Mouse (Mus musculus): ENCODE data around the gene Slc10a6. TPM values are rescaled to one million over a fixed set of nuclear protein-coding genes. Genes with fewer than 3 reads are reported as not detected.
A peak's percentile ranks its signal among the peaks of the same experiment; 100 is the strongest.

The Slc10a6 gene
- total and polyA plus RNA-seq, 2 experiments: 0.06 to 0.37 TPM

DNA sequence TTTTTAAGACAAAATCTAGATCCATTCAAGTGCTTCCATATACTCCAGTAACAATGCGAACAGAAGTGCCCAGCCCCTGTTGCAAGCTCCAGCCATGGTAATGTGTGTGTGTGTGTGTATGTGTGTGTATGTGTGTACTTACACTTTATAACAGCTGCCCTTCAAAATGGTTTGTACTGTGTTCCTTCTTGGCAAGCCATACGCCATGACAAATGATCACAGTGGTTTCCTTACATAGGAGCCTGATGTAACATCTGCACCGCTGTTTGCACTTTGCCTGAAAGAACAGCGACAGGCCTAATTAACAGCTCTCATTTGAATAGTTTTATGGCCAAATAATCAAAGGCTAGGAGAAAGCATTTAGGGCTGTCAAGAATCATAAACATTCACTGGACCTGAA is 25.6 kb upstream of the Slc10a6 start:
- no peaks in the 10 kb centered on the region for H3K79me2 ChIP-seq (ENCODE audit: control insufficient read depth, insufficient read depth, low read length)
- WGBS: 79% methylated on average over 4 of the region's 4 CpGs
- no peak overlapping the region for H3K9ac ChIP-seq (ENCODE audit: low read depth, low read length)
- peaks cover 3% of the 10 kb centered on the region; the same call in 1 of the 2 replicates for H3K4me1 ChIP-seq (ENCODE audit: control insufficient read depth, insufficient read depth, low read length)
- no peaks in the 10 kb centered on the region for H3K36me3 ChIP-seq (ENCODE audit: control insufficient read depth, insufficient read depth, low read length)
- TF ChIP-seq POLR2A (IDR thresholded peaks at IDR 0.05; ENCODE audit: extremely low read depth, insufficient read depth, low read length): no peak
- TF ChIP-seq CTCF (IDR thresholded peaks at IDR 0.05; ENCODE audit: low read depth, low read length): no peak
- no peak for DNase-seq (ENCODE audit: extremely low read depth, low read depth, low spot score)
- no peak overlapping the region for H3K4me3 ChIP-seq (ENCODE audit: insufficient read depth, low read depth, low read length)
- 0 out of 2 replicates have a peak, but pooled peaks cover 2% of the 10 kb centered on the region for H3K27me3 ChIP-seq (ENCODE audit: control insufficient read depth, insufficient read depth, low read length)
- H3K27ac ChIP-seq (replicated peaks; ENCODE audit: insufficient read depth, low read depth, low read length): no peak overlapping the region

DNA sequence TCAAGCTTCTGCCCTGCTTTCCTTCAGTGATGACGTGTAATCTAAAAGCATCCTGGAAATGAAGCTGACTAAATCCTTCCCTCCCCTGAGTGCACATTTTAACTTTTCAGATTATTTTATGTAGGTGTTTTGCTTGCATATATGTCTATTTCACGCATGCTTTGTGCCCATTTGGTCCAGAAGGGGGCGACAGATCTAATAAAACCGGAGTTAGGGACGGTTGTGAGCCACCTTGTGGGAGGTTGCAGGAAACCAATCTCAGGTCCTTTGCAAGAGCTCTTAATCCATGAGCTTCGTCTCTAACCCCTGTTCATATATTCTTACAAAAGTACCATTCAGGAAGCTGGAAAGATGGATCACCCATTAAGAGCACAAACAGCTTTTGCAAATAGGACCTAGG is 25.0 kb upstream of the Slc10a6 start:
- TF ChIP-seq CTCF (IDR thresholded peaks at IDR 0.05; ENCODE audit: low read depth, low read length) (peak; percentile 57), POLR2A (IDR thresholded peaks at IDR 0.05; ENCODE audit: extremely low read depth, insufficient read depth, low read length) (no peak)
- H3K9ac ChIP-seq (ENCODE audit: low read depth, low read length): no peak overlapping the region
- H3K36me3 ChIP-seq (ENCODE audit: control insufficient read depth, insufficient read depth, low read length): no peaks in the 10 kb centered on the region
- no peaks in the 10 kb centered on the region for H3K79me2 ChIP-seq (ENCODE audit: control insufficient read depth, insufficient read depth, low read length)
- no peak overlapping the region for H3K4me3 ChIP-seq (ENCODE audit: insufficient read depth, low read depth, low read length)
- H3K27ac ChIP-seq (replicated peaks; ENCODE audit: insufficient read depth, low read depth, low read length): no peak overlapping the region
- 0 out of 2 replicates have a peak, but pooled peaks cover 2% of the 10 kb centered on the region for H3K27me3 ChIP-seq (ENCODE audit: control insufficient read depth, insufficient read depth, low read length)
- WGBS: 54% methylated on average over 6 of the region's 6 CpGs
- peaks cover 3% of the 10 kb centered on the region; the same call in 1 of the 2 replicates for H3K4me1 ChIP-seq (ENCODE audit: control insufficient read depth, insufficient read depth, low read length)
- DNase-seq (ENCODE audit: extremely low read depth, low read depth, low spot score): peak; percentile 47

DNA sequence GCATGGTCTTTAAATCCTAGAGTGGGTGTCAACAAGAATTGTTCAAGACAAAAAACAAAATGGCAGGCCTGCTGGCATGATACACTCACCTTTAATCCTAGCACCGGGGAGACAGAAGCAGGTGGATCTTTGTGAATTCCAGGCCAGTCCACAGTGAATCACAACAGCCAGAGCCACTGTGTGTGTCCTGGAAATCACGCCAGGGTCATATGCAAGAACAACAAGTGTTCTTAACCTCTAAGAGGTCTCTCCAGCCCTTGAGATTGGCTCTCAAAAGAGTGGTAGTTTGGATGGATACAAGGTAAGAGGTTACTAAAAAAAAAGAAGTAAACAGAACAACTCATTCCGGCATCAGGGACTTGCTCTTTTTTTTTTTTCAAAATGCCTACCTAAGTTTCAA is 18.1 kb upstream of the Slc10a6 start:
- H3K79me2 ChIP-seq (ENCODE audit: control insufficient read depth, insufficient read depth, low read length): no peaks in the 10 kb centered on the region
- TF ChIP-seq POLR2A (IDR thresholded peaks at IDR 0.05; ENCODE audit: extremely low read depth, insufficient read depth, low read length) (no peak), CTCF (IDR thresholded peaks at IDR 0.05; ENCODE audit: low read depth, low read length) (no peak)
- 90% methylated on average over 3 of the region's 3 CpGs for WGBS

DNA sequence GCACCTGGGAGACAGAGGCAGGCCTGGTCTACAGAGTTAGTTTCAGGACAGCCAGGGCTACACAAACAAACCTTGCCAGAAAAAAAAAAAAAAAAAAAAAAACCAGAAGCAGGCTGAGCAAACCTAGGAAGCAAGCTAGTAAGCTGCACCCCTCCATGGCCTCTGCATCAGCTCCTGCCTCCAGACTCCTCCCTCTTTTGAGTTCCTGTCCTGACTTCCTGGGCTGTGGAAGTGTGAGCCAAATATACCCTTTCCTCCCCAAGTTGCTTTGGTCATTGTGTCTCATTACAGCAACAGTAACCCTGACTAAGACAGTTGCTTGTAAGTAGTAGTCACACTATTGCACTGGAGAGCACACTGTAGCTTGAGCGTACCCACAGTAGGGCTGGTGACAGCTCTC is 15.0 kb upstream of the Slc10a6 start:
- TF ChIP-seq POLR2A (IDR thresholded peaks at IDR 0.05; ENCODE audit: extremely low read depth, insufficient read depth, low read length) (no peak), CTCF (IDR thresholded peaks at IDR 0.05; ENCODE audit: low read depth, low read length) (no peak)
- no peak for DNase-seq (ENCODE audit: extremely low read depth, low read depth, low spot score)
- no peak overlapping the region for H3K9ac ChIP-seq (ENCODE audit: low read depth, low read length)
- no peak overlapping the region for H3K27ac ChIP-seq (replicated peaks; ENCODE audit: insufficient read depth, low read depth, low read length)
- H3K79me2 ChIP-seq (ENCODE audit: control insufficient read depth, insufficient read depth, low read length): no peaks in the 10 kb centered on the region
- H3K36me3 ChIP-seq (ENCODE audit: control insufficient read depth, insufficient read depth, low read length): no peaks in the 10 kb centered on the region
- no peak overlapping the region for H3K4me3 ChIP-seq (ENCODE audit: insufficient read depth, low read depth, low read length)
- 94% methylated on average over 1 of the region's 1 CpGs for WGBS
- no peaks in the 10 kb centered on the region for H3K4me1 ChIP-seq (ENCODE audit: control insufficient read depth, insufficient read depth, low read length)
- H3K27me3 ChIP-seq (ENCODE audit: control insufficient read depth, insufficient read depth, low read length): no peaks in the 10 kb centered on the region

More for the DNA sequence above, 18.1 kb upstream of the Slc10a6 start:
- H3K36me3 ChIP-seq (ENCODE audit: control insufficient read depth, insufficient read depth, low read length): no peaks in the 10 kb centered on the region
- no peak overlapping the region for H3K27ac ChIP-seq (replicated peaks; ENCODE audit: insufficient read depth, low read depth, low read length)
- H3K4me1 ChIP-seq (ENCODE audit: control insufficient read depth, insufficient read depth, low read length): no peaks in the 10 kb centered on the region
- no peak overlapping the region for H3K4me3 ChIP-seq (ENCODE audit: insufficient read depth, low read depth, low read length)
- H3K9ac ChIP-seq (ENCODE audit: low read depth, low read length): no peak overlapping the region
- no peaks in the 10 kb centered on the region for H3K27me3 ChIP-seq (ENCODE audit: control insufficient read depth, insufficient read depth, low read length)
- no peak for DNase-seq (ENCODE audit: extremely low read depth, low read depth, low spot score)

DNA sequence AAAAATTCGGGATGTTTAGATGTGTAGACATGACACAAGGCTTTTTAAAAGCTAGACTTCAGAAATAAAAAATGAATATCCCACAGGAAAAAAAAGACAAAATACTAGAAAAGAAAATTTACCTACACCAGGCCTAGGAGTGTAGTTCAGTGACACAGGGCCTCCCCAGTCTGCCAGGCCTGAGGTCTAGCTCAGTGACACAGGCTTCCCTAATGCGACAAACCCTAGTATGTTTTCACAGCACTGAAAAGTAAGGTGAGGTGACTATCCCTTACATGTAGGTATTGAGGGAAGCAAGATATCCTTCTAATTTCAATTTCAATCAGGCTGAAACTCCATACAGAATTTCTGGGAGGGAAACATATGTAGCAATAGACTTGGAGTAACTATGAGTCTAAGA is 8.0 kb upstream of the Slc10a6 start:
- Histone ChIP-seq H3K79me2 (ENCODE audit: control insufficient read depth, insufficient read depth, low read length) (no peaks in the 10 kb centered on the region), H3K27me3 (ENCODE audit: control insufficient read depth, insufficient read depth, low read length) (no peaks in the 10 kb centered on the region), H3K27ac (replicated peaks; ENCODE audit: insufficient read depth, low read depth, low read length) (no peak overlapping the region), H3K9ac (ENCODE audit: low read depth, low read length) (no peak overlapping the region), H3K4me3 (ENCODE audit: insufficient read depth, low read depth, low read length) (no peak overlapping the region), H3K36me3 (ENCODE audit: control insufficient read depth, insufficient read depth, low read length) (no peaks in the 10 kb centered on the region), H3K4me1 (ENCODE audit: control insufficient read depth, insufficient read depth, low read length) (no peaks in the 10 kb centered on the region)
- DNase-seq (ENCODE audit: extremely low read depth, low read depth, low spot score): no peak
- WGBS: 86% methylated on average over 2 of the region's 2 CpGs
- no peak for TF ChIP-seq POLR2A (IDR thresholded peaks at IDR 0.05; ENCODE audit: extremely low read depth, insufficient read depth, low read length)

DNA sequence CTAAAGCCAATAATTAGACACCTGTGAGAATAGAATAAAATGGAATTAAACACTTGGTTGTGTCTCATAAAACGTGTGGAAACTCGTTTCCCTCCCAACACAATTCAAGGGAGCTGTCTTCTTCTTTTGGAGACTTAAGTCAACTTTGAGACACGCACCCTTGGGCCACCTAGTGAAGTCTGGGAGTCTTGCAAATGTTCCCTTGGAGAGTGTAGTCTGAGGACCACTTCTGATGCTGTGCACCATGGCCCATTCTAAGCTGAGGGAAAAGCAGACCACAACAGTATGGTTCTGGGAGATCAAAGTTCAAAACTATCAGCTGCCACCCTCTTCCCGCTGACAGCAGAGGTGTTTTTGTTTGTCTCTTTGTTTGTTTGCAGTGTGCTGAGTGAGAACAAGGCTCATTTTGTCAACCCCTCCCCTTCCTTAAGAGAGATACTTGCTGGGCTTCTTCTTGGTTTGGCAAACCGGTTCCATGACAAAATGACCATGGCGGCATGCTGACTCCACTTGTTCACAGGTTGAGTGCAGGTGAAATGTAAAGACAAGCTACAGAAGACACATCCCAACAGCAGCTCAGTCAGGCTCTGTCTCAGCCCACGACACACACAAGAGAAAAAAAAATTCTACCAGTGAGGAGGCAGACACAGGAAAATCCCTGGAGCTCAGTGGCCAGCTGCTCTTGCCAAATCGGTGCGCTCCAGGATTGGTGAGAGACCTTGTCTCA is 814 bp upstream of the Slc10a6 start:
- no peaks in the 10 kb centered on the region for H3K36me3 ChIP-seq (ENCODE audit: control insufficient read depth, insufficient read depth, low read length)
- no peaks in the 10 kb centered on the region for H3K27me3 ChIP-seq (ENCODE audit: control insufficient read depth, insufficient read depth, low read length)
- DNase-seq (ENCODE audit: extremely low read depth, low read depth, low spot score): no peak
- 75% methylated on average over 9 of the region's 9 CpGs for WGBS
- TF ChIP-seq CTCF (IDR thresholded peaks at IDR 0.05; ENCODE audit: low read depth, low read length) (no peak), POLR2A (IDR thresholded peaks at IDR 0.05; ENCODE audit: extremely low read depth, insufficient read depth, low read length) (no peak)
- H3K4me1 ChIP-seq (ENCODE audit: control insufficient read depth, insufficient read depth, low read length): peaks cover 8% of the 10 kb centered on the region
- peak overlapping the region; percentile 44 for H3K27ac ChIP-seq (replicated peaks; ENCODE audit: insufficient read depth, low read depth, low read length)
- H3K4me3 ChIP-seq (ENCODE audit: insufficient read depth, low read depth, low read length): no peak overlapping the region
- H3K9ac ChIP-seq (ENCODE audit: low read depth, low read length): no peak overlapping the region
- no peaks in the 10 kb centered on the region for H3K79me2 ChIP-seq (ENCODE audit: control insufficient read depth, insufficient read depth, low read length)

Measured in liver, adult 2 months (tissue).